Mouse (Mus musculus): Measurements from ENCODE around the gene Ubc.

- TF ChIP-seq POLR2A (IDR thresholded peaks at IDR 0.05; ENCODE audit: low read depth, low read length) (no peak), CTCF (IDR thresholded peaks at IDR 0.05; ENCODE audit: extremely low read depth, insufficient read length, insufficient replicate concordance, low read depth, low read length) (no peak)
Measured at GRCm38 (mm10) chr5:125388358-125389092, 1.5 kb downstream of the Ubc start.

Measured in small intestine, adult 2 months (tissue).